Mouse (Mus musculus): ENCODE measurements around the gene Coa3.
"Not testable (repeated sequence)": the region's sequence is repeated elsewhere in the genome, so short reads cannot be mapped to it uniquely, and the experiment has no call there.

Gene Coa3

DNA sequence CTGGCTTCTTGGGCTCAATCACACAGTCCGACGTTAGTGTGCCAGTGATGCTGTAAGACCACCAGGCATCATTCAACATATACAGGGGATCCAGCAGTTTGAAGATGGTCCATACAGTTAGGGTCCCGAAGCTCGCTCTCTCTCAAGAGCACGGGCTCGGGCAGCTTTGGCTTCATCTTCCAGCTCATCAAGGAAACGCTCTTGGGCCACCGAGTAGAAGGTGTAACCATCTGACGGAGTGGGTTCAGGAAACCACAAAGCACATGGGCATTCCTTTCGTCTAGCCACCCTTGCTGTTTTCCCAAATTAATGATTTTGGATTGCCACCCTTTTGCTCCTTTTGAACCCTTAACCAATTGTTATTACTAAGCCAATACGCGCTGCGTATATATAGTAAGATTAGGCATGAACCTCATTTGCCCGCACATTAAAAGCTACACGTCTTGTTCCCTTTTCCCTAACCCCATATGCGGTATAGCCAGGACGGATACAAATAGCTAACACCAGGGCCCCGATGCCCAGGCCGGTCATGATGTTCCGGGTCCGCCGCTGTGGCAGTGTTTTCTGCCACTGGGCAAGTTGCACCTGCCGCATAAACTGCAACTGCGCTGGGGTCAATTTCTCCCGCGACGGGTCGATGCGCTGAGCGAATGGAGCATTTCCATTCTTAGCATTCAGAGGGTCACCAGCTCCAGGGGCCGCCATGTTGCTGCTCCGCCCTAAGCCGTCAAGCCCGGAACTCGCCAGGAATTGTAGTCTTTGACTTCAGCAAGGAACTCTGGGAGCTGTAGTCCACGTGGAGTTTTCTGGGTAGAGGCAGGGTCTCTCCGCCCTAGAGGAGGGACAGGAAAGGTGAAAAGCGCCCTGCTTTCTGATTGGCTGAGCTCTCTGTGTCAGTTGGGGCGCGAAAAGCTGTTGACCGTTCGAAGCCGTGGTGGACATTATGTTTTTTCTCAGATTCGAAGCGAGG, at the start of gene Coa3, which contains the start of gene Cntd1:
TSS of gene Coa3 (minus strand) at position 892 of the 970 bp plus-strand sequence.
TSS of gene Cntd1 (plus strand) at position 790 of the 970 bp plus-strand sequence.
- DNase-seq (ENCODE audit: extremely low read depth, low read depth), result peak; percentile 93

- DNase-seq (ENCODE audit: extremely low read depth, low read depth), result no peak
These were observed 48.4 kb upstream of the Coa3 start for GRCm38 (mm10) chr11:101327311-101327710.

- no peak for DNase-seq (ENCODE audit: extremely low read depth, low read depth)
These were observed 47.2 kb upstream of the Coa3 start for GRCm38 (mm10) chr11:101326147-101326546.

DNA sequence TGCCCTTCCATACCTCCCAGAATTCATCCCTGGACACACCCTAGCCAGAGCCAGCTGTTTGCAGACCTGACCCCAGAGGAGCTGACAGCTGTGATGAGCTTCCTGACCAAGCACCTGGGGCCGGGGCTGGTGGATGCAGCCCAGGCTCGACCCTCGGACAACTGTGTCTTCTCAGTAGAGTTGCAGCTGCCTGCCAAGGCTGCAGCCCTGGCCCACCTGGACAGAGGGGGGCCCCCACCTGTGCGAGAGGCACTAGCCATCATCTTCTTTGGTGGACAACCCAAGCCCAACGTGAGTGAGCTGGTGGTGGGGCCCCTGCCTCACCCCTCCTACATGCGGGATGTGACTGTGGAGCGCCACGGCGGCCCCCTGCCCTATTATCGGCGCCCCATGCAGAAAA, 46.3 kb upstream of the Coa3 start:
- DNase-seq (ENCODE audit: extremely low read depth, low read depth), result not testable (repeated sequence)

- no peak for DNase-seq (ENCODE audit: extremely low read depth, low read depth)
These were observed 45.8 kb upstream of the Coa3 start, which contains the start of gene Aoc2 for GRCm38 (mm10) chr11:101324763-101325162. Gene Aoc2, plus strand, starts transcription at chr11:101325063.

- DNase-seq (ENCODE audit: extremely low read depth, low read depth), result no peak
These were observed 44.7 kb upstream of the Coa3 start for GRCm38 (mm10) chr11:101323609-101324008.

DNA sequence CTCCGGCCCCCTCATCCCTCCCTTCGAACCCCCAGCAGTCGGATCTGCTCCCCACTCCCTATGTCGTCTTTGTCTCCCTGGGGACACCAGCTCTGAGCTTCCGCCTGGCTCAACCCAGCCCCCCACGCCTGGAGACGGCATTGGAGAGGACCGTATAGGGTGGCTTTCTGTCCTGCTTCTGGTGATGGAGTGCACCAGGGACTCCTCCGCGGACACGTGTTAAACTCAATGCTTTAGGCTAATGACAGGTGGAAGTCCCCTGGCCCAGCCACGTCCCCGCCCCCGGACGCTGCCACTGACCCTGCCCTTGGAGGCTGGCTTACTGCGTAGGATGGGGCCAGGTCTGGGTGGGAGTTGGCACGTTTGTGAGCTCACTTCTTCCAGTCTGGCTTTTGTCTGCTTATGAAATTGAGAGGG, 37.6 kb upstream of the Coa3 start:
- DNase-seq (ENCODE audit: extremely low read depth, low read depth), result no peak

GRCm38 (mm10) chr11:101315665-101316500, 37.0 kb upstream of the Coa3 start, which contains the start of gene Psme3:
Gene Psme3, plus strand, starts transcription at chr11:101316213.
- peak; percentile 95 for DNase-seq (ENCODE audit: extremely low read depth, low read depth)

DNA sequence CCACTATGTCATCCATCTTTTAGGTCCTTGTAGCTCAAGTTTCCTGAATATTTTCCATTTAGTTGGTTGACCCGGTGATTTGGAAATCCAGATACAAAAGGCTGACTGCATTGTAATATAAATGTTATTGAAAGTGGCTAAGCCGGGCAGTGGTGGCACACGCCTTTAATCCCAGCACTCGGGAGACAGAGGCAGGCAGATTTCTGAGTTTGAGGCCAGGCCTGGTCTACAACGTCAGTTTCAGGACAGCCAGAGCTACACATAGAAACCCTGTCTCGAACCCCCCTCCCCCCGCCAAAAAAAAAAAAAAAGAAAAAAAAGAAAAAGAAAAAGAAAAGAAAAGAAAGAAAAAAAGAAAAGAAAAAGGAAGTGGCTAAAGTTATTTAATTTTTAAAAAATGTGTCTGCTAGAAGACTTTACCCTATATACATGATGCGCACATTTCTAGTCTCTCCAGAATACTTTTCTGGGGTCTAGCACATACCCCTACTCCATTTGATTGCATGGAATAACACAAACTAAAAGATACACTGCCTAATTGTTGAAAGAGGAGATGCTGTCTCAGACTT, 36.3 kb upstream of the Coa3 start:
- DNase-seq (ENCODE audit: extremely low read depth, low read depth), result no peak

- no peak for DNase-seq (ENCODE audit: extremely low read depth, low read depth)
These were observed 35.7 kb upstream of the Coa3 start for GRCm38 (mm10) chr11:101314567-101314966.

- DNase-seq (ENCODE audit: extremely low read depth, low read depth), result peak; percentile 67
These were observed 33.2 kb upstream of the Coa3 start for GRCm38 (mm10) chr11:101312150-101312549.

- peak; percentile 63 for DNase-seq (ENCODE audit: extremely low read depth, low read depth)
These were observed 32.2 kb upstream of the Coa3 start for GRCm38 (mm10) chr11:101311083-101311482.

- DNase-seq (ENCODE audit: extremely low read depth, low read depth), result no peak
These were observed 28.8 kb upstream of the Coa3 start for GRCm38 (mm10) chr11:101307744-101308143.

- peak; percentile 85 for DNase-seq (ENCODE audit: extremely low read depth, low read depth)
These were observed 23.3 kb upstream of the Coa3 start, which contains the start of gene Becn1 for GRCm38 (mm10) chr11:101302004-101302798. Gene Becn1, minus strand, starts transcription at chr11:101302286.

- DNase-seq (ENCODE audit: extremely low read depth, low read depth), result no peak
These were observed 22.5 kb upstream of the Coa3 start for GRCm38 (mm10) chr11:101301299-101302003.

DNA sequence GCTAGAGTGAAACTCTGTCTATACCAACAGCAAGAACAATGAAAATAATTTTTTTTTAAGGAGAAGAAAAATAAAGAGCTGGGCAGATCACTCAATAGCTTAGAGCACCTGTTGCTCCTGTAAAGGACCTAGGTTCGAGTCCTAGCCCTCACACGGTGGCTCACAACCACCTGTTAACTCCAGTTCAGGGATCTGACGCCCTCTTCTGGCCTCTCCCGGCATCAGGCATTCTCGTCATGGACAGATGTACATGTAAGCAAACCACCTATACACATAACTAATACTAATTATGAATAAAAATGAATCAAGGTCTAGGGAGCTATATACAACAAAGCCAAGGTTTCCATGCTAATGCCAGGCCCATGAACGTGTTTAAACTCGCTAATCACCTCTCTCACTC, 22.0 kb upstream of the Coa3 start:
- DNase-seq (ENCODE audit: extremely low read depth, low read depth), result no peak

- no peak for DNase-seq (ENCODE audit: extremely low read depth, low read depth)
These were observed 16.3 kb upstream of the Coa3 start for GRCm38 (mm10) chr11:101295191-101295590.

GRCm38 (mm10) chr11:101291231-101291630, 12.3 kb upstream of the Coa3 start:
- DNase-seq (ENCODE audit: extremely low read depth, low read depth), result no peak

- DNase-seq (ENCODE audit: extremely low read depth, low read depth), result no peak
These were observed 8.4 kb upstream of the Coa3 start for GRCm38 (mm10) chr11:101287306-101287705.

GRCm38 (mm10) chr11:101283805-101284204, 4.9 kb upstream of the Coa3 start:
- DNase-seq (ENCODE audit: extremely low read depth, low read depth), result no peak

Measured in MEL-GATA-1-ER (cell line).